Mouse (Mus musculus) olfactory bulb, adult 2 months (tissue): ENCODE measurements at regions not wholly inside any gene's neighbourhood (a gene's known extent, or its start where the extent isn't known, plus 50 kb on each side); places are given as distances from the start of the nearest gene placed in this dataset.

Experiments
- CTCF ChIP-seq: fragments of 200-500 bp; IDR thresholded peaks from 2 replicates; pipeline ENCODE4 v1.5.1; 2012; ENCODE audit warnings: low read depth, mild to moderate bottlenecking, low read length, moderate library complexity; ENCODE audit not compliant: insufficient read depth
- POLR2A ChIP-seq: fragments of 200-500 bp; IDR thresholded peaks from 2 replicates; pipeline ENCODE4 v1.6.1; 2012; ENCODE audit warnings: mild to moderate bottlenecking, low read depth, low read length, moderate library complexity; ENCODE audit not compliant: insufficient read depth

- TF ChIP-seq CTCF (peak; percentile 15; the same call in 1 of the 2 replicates), POLR2A (no peak)
Measured at GRCm38 (mm10) chr2:168423551-168423950, 142.0 kb upstream of the Kcng1 start.
